Mouse (Mus musculus) bone marrow, adult 2 months (tissue): ENCODE data around the gene Slc18b1. TPM values are rescaled to one million over a fixed set of nuclear protein-coding genes. Genes with fewer than 3 reads are reported as not detected.

ENCODE experiments used
- H3K27ac ChIP-seq: fragments of 200-500 bp; 2 replicates; pipeline ENCODE4 v1.5.1; 2012; ENCODE audit warnings: low read depth, mild to moderate bottlenecking, control low read depth, inconsistent platforms, low read length; ENCODE audit not compliant: control insufficient read depth, poor library complexity, insufficient read depth
- H3K4me1 ChIP-seq: fragments of 200-500 bp; 2 replicates; pipeline ENCODE4 v1.6.1; 2011; ENCODE audit warnings: low read length; ENCODE audit not compliant: control insufficient read depth, insufficient read depth
- H3K4me3 ChIP-seq: fragments of 200-500 bp; replicated peaks from 2 replicates; pipeline ENCODE3; 2011; ENCODE audit warnings: mild to moderate bottlenecking, low read depth, low read length, control low read depth; ENCODE audit not compliant: control insufficient read depth
- CTCF ChIP-seq: fragments of 200-500 bp; IDR thresholded peaks from 2 replicates; pipeline ENCODE4 v1.5.1; 2011; ENCODE audit warnings: low read length, control low read depth; ENCODE audit not compliant: control insufficient read depth, insufficient read depth
- POLR2A ChIP-seq: fragments of 200-500 bp; IDR thresholded peaks from 2 replicates; pipeline ENCODE4 v1.6.1; 2011; ENCODE audit warnings: low read depth, mild to moderate bottlenecking, control low read depth, low read length, borderline replicate concordance; ENCODE audit not compliant: control insufficient read depth
- WGBS: fragments of 180-500 bp; shearing (Covaris S2); methylation state at CpG from one replicate; pipeline ENCODE4 v1.1.7; 2018; 5-methylcytosine and 5-hydroxymethylcytosine counted together
- polyA plus RNA-seq: library from polyadenylated mRNA; stranded (reverse); fragments of >200 nt; gene quantifications from 2 replicates; pipeline ENCODE4 v1.2.4, GENCODE M21; 2011; ENCODE audit warnings: low replicate concordance; ENCODE audit not compliant: missing spikeins, insufficient read depth, insufficient read length

The Slc18b1 gene
- polyA plus RNA-seq, 1 experiment, result not detected

GRCm38 (mm10) chr10:23799933-23800332 lies 3.1 kb downstream of the Slc18b1 start:
- H3K4me3 ChIP-seq, result no peak overlapping the region
- H3K4me1 ChIP-seq, result no peaks in the 10 kb centered on the region; the same call in 1 of the 2 replicates
- no peak overlapping the region for H3K27ac ChIP-seq
- 85% methylated on average over 3 of the region's 3 CpGs for WGBS
- TF ChIP-seq POLR2A (no peak), CTCF (no peak)

DNA sequence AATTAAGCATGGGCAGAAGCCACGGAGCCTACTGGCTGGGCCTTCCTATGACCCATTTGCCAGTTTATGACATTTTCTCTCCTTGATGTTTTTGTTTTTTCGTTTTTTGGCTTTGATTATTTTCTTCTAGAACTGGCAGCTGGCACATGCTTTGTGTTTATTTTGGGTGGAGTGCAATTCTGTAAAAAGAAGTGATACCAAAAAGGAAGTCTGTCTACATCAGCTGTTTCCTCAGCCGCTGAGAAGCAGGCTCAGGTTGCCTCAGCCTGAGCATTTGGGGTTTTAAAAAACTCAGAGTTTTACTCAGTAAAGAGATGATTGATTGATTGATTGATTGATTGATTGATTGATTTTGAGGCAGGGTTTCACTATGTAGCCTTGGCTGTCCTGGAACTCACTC lies 6.1 kb downstream of the Slc18b1 start:
- WGBS, result 16% methylated on average over 3 of the region's 3 CpGs
- TF ChIP-seq POLR2A (no peak), CTCF (no peak)
- H3K27ac ChIP-seq, result no peak overlapping the region
- no peak overlapping the region for H3K4me3 ChIP-seq
- no peaks in the 10 kb centered on the region; the same call in 1 of the 2 replicates for H3K4me1 ChIP-seq

DNA sequence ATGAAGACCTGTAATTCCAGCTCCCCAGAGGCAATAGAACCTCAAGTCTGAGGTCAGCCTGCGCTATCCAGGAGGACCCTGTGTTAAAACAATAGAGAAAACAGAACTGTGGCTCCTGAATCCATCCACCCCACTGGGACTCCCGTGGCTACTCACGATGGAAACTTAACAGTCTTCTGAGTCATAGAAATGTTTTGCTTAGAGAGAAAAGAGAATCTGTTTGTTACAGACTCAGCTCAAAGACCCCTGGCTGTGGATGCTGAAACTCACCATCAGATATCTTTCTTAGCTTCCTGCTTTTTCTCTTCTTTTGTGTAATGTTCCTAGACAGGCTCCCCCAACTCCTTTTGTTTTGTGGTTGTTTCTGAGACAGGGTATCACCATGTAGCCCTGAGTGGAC lies 7.9 kb downstream of the Slc18b1 start:
- H3K27ac ChIP-seq, result no peak overlapping the region
- TF ChIP-seq POLR2A (no peak), CTCF (no peak)
- no peaks in the 10 kb centered on the region; the same call in 1 of the 2 replicates for H3K4me1 ChIP-seq
- WGBS, result 85% methylated on average over 3 of the region's 3 CpGs
- H3K4me3 ChIP-seq, result no peak overlapping the region

DNA sequence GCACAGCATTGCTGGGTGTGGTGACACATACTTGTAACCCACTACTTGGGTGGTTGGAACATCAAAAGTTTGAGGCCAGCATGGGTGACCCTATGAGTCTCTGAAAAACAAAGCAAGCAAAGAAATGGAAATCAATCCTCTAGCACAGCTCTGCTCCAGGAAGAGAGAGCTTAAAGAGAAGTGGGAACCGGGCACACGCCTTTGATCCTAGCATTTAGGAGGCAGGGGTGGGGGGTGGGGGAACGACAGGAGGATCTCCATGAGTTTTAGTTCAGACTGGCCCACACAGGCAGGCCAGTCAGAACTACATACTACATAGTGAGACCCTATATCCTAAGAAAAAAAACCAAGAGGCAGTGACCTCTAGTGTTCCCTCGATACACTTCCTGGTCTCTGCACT lies 9.4 kb downstream of the Slc18b1 start:
- Histone ChIP-seq H3K4me3 (no peak overlapping the region), H3K27ac (no peak overlapping the region), H3K4me1 (no peaks in the 10 kb centered on the region; the same call in 1 of the 2 replicates)
- 83% methylated on average over 4 of the region's 4 CpGs for WGBS
- TF ChIP-seq CTCF (no peak), POLR2A (no peak)

GRCm38 (mm10) chr10:23811635-23812437 lies 15.1 kb downstream of the Slc18b1 start:
- Histone ChIP-seq H3K4me1 (no peaks in the 10 kb centered on the region), H3K27ac (no peak overlapping the region), H3K4me3 (no peak overlapping the region)
- WGBS, result 64% methylated on average over 9 of the region's 12 CpGs
- 0 out of 2 replicates have a peak, but pooled peaks have one; percentile 18 for TF ChIP-seq CTCF
- no peak for TF ChIP-seq POLR2A

DNA sequence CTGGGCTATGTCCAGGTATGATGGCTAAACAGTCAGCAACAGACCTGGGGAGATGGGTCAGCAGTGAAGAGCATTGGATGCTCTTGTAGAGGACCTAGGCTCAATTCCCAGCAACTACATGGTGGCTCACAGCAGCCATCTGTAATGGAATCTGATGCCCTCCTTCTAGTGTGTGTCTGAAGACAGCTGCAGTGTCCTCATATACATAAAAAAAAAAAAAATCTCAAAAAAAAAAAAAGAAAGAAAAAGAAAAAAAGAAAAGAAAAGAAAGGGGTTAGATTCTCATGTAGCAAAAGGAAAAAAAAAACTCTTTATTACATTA lies 15.6 kb downstream of the Slc18b1 start:
- Histone ChIP-seq H3K4me3 (no peak overlapping the region), H3K4me1 (no peaks in the 10 kb centered on the region), H3K27ac (no peak overlapping the region)
- TF ChIP-seq CTCF, result no peak
- no peak for TF ChIP-seq POLR2A

DNA sequence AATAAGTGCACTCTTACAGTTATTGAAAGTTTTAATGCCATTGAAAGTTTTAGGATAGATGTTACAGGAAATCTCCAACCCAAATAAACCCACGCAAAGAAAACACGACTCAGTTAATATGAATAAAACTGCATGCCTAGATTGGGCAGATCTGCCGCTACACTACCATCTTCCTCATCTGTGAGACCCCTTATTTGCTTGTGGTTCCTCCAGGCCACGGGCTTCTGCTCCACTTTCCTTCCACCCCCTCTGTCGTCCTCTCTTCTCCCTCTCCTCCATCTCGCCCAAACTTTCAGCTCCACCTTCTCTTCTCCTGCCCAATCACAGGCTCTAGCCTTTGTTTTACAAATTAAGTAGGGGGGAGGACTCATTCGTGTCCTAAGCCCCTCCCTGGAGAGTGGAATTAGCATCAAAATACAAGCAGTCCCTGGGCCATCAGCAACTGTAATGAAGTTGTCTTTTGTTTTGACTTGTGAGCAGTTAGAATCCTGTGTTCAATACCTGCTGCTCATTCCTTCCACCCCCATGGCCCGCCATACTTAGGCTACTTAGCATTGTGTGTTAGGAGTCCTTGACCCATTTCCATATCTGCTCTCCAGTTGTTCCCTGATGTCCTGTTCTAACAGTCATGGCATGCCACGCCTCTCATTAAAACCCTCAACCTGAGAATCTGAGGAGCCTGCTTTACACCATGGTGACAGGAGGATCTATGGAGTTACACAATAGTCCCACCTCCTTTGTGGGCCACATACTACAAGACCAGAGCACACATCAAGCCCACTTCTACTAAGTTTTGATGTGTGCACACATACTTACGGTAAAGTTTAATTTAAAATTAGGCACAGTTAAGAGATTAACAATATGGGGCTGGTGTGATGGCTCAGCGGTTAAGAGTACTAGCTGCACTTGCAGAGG lies 16.3 kb downstream of the Slc18b1 start:
- no peak overlapping the region for H3K27ac ChIP-seq
- no peak for TF ChIP-seq POLR2A
- TF ChIP-seq CTCF, result no peak
- H3K4me3 ChIP-seq, result no peak overlapping the region
- WGBS, result 59% methylated on average over 11 of the region's 11 CpGs
- no peaks in the 10 kb centered on the region for H3K4me1 ChIP-seq

- 44% methylated on average over 1 of the region's 1 CpGs for WGBS
- Histone ChIP-seq H3K4me3 (no peak overlapping the region), H3K4me1 (no peaks in the 10 kb centered on the region), H3K27ac (no peak overlapping the region)
- TF ChIP-seq CTCF, result no peak
- TF ChIP-seq POLR2A, result no peak
Observed at GRCm38 (mm10) chr10:23815168-23815567, 18.4 kb downstream of the Slc18b1 start.
